ENCODE assay signal across 14 mouse cellular contexts in the genomic region with DNA sequence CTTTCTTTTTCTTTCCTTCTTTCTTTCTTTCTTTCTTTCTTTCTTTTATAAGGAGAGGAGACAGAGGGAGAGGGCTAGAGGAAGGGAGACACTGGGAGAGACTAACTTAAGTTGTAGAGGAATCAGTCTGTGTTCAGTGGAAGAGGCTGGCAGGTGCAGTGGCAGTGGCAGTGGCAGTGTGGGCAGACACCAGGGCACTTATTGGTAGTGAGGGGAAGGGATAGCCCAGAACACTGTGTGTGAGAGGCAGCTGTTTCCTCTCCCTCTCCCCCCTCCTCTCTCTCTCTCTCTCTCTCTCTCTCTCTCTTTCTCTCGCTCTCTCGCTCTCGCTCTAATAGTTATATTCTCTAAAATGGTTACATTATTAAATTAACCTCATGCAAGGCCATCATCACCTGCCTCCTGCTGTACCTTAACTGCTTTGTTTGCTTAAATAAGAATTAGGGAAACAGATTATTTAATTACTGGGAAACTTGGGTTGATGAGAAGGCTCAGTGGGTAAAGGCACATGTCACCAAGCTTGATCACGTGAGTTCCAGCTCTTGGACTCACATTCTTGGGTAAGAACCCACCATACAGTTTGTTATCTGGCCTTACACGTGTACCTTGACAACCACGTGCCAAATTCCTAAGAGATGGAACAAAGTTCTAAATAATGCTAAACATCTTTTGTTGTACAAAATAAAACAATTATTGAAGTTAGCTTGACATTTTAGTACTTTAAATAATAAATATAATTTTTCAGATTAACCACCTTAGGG. TPM values are rescaled to one million over a fixed set of nuclear protein-coding genes. Genes with fewer than 3 reads are reported as not detected.
DNase-seq lines count a peak whose midpoint lies in the region; ATAC-seq and TF ChIP-seq lines count a peak whose summit lies in the region.
"Had no signal": no experiment of that assay in that cellular context is flagged by ENCODE, and none has a peak within 500 bp of the region (broad histone marks: within the 10 kb centered on the region; RNA-seq: fewer than 3 reads in every experiment).

No protein-coding gene starts in this region.

- H3K9me3 ChIP-seq in heart, embryonic 15.5 days (replicated peaks) = no peaks in the 10 kb centered on the region
- H3K9me3 ChIP-seq in kidney, embryonic 16.5 days (ENCODE audit: low read length) = no peaks in the 10 kb centered on the region
- H3K9me3 ChIP-seq: midbrain, embryonic 10.5 days had no signal

- peaks cover 67% of the 10 kb centered on the region for H3K79me2 ChIP-seq in myocyte (ENCODE audit: control insufficient read depth, insufficient read depth)

- TF ChIP-seq CTCF in bone marrow, adult 2 months (IDR thresholded peaks at IDR 0.05; ENCODE audit: control insufficient read depth, insufficient read depth, low read length) = no peak

- H3K4me1 ChIP-seq in heart, embryonic 15.5 days (replicated peaks) = peaks cover 26% of the 10 kb centered on the region
- peaks cover 7% of the 10 kb centered on the region for H3K4me1 ChIP-seq in bone marrow, adult 2 months (ENCODE audit: control insufficient read depth, insufficient read depth, low read length)
- H3K4me1 ChIP-seq in kidney, embryonic 16.5 days (ENCODE audit: insufficient read depth, low read length) = peaks cover 8% of the 10 kb centered on the region

- H3K4me2 ChIP-seq in heart, embryonic 15.5 days = 0 out of 2 replicates have a peak overlapping the region, but pooled peaks have one; percentile 10
- H3K4me2 ChIP-seq in myocyte (ENCODE audit: low read depth) = peak overlapping the region; percentile 35
- H3K4me2 ChIP-seq in kidney, embryonic 16.5 days (replicated peaks; ENCODE audit: low read depth, low read length) = no peak overlapping the region
- H3K4me2 ChIP-seq: lung, embryonic 14.5 days had no signal

- no peak overlapping the region for H3K27ac ChIP-seq in heart, embryonic 15.5 days
- H3K27ac ChIP-seq in bone marrow, adult 2 months (ENCODE audit: control insufficient read depth, insufficient read depth, low read depth, low read length, poor library complexity) = peak overlapping the region; percentile 71
- H3K27ac ChIP-seq in kidney, embryonic 16.5 days (ENCODE audit: low read length) = no peak overlapping the region
- H3K27ac ChIP-seq: forebrain, embryonic 10.5 days; midbrain, embryonic 10.5 days had no signal

- H3ac ChIP-seq in myocyte (ENCODE audit: control insufficient read depth, insufficient read length) = no peak overlapping the region

- no peak for ATAC-seq in heart, embryonic 15.5 days (replicated peaks; ENCODE audit: insufficient number of reproducible peaks, insufficient read depth, low FRiP score, low read depth)
- ATAC-seq in kidney, embryonic 16.5 days (ENCODE audit: low FRiP score, low TSS enrichment) = no peak
- ATAC-seq: intestine, postnatal 0 days had no signal

- WGBS in heart, embryonic 15.5 days = 63% methylated on average over 6 of the region's 6 CpGs
- WGBS in bone marrow, adult 2 months = 11% methylated on average over 6 of the region's 6 CpGs
- 90% methylated on average over 6 of the region's 6 CpGs for WGBS in kidney, embryonic 16.5 days

- H3K36me3 ChIP-seq in heart, embryonic 15.5 days = no peaks in the 10 kb centered on the region
- no peaks in the 10 kb centered on the region for H3K36me3 ChIP-seq in myocyte (ENCODE audit: control insufficient read depth, insufficient read depth)
- no peaks in the 10 kb centered on the region for H3K36me3 ChIP-seq in kidney, embryonic 16.5 days (ENCODE audit: insufficient read depth, low read length)

- DNase-seq in heart, postnatal 4 days = no peak
- DNase-seq in A20 (ENCODE audit: low read depth, low spot score) = peak; percentile 75
- no peak for DNase-seq in right cerebral cortex, postnatal 25 days
- no peak for DNase-seq in cerebellum, adult 11 months
- DNase-seq: cerebellum, postnatal 25 days; kidney, postnatal 25 days; lung, embryonic 14.5 days had no signal

- H3K4me3 ChIP-seq in heart, embryonic 15.5 days = no peak overlapping the region
- peak overlapping the region; percentile 79 for H3K4me3 ChIP-seq in bone marrow, adult 2 months (replicated peaks; ENCODE audit: control insufficient read depth, low read depth, low read length)
- H3K4me3 ChIP-seq in myocyte = no peak overlapping the region
- no peak overlapping the region for H3K4me3 ChIP-seq in kidney, embryonic 16.5 days (ENCODE audit: low read length)
- H3K4me3 ChIP-seq: forebrain, embryonic 10.5 days; midbrain, embryonic 10.5 days had no signal

- H3K9ac ChIP-seq in heart, embryonic 15.5 days = no peak overlapping the region
- H3K9ac ChIP-seq in kidney, embryonic 16.5 days (replicated peaks; ENCODE audit: low read length) = no peak overlapping the region
- H3K9ac ChIP-seq: lung, embryonic 14.5 days had no signal

- TF ChIP-seq POLR2A in bone marrow, adult 2 months (IDR thresholded peaks at IDR 0.05; ENCODE audit: borderline replicate concordance, control insufficient read depth, low read depth, low read length) = no peak
- no peak for TF ChIP-seq POLR2A in myocyte (IDR thresholded peaks at IDR 0.05; ENCODE audit: insufficient read length, low read depth)

- H3K27me3 ChIP-seq in heart, embryonic 15.5 days = no peaks in the 10 kb centered on the region
- no peaks in the 10 kb centered on the region for H3K27me3 ChIP-seq in myocyte (ENCODE audit: control insufficient read depth, insufficient read depth, insufficient read length)
- no peaks in the 10 kb centered on the region for H3K27me3 ChIP-seq in kidney, embryonic 16.5 days (ENCODE audit: insufficient read depth, low read length)

TF ChIP-seq in myocyte, 11 proteins besides CTCF, POLR2A, EP300 and RAD21:
- TF ChIP-seq TCF3 (IDR thresholded peaks at IDR 0.05; ENCODE audit: insufficient read length, low read depth) = no peak
- TF ChIP-seq MYOG (IDR thresholded peaks at IDR 0.05; ENCODE audit: control insufficient read depth in 1 of 3, insufficient read depth in 1 of 3, insufficient read length in 2 of 3, low read depth in 2 of 3) = peak; percentile 2 to 65 (median 7)
- no peak for TF ChIP-seq REST (IDR thresholded peaks at IDR 0.05; ENCODE audit: insufficient read depth, insufficient read length)
- peak; percentile 5 for TF ChIP-seq USF1 (IDR thresholded peaks at IDR 0.05; ENCODE audit: low read depth)
- no peak for TF ChIP-seq CEBPB (IDR thresholded peaks at IDR 0.05; ENCODE audit: insufficient read depth, poor library complexity, severe bottlenecking)
- TF ChIP-seq TCF12 (IDR thresholded peaks at IDR 0.05; ENCODE audit: insufficient read depth, poor library complexity, severe bottlenecking) = no peak
- TF ChIP-seq MYOD1 (IDR thresholded peaks at IDR 0.05; ENCODE audit: control insufficient read depth in 1 of 3, insufficient read length in 2 of 3, low read depth in 2 of 3) = peak in 2 of 3 experiments; percentile 26 to 83
- TF ChIP-seq POLR2AphosphoS2 (IDR thresholded peaks at IDR 0.05; ENCODE audit: insufficient read length, low read depth) = no peak
- TF ChIP-seq MAX (IDR thresholded peaks at IDR 0.05; ENCODE audit: low read depth) = no peak
- TF ChIP-seq E2F4 (IDR thresholded peaks at IDR 0.05; ENCODE audit: insufficient read depth) = no peak
- no peak for TF ChIP-seq SRF (IDR thresholded peaks at IDR 0.05; ENCODE audit: control insufficient read depth, insufficient read length, low read depth)
TF ChIP-seq in myocyte: peak in this region for 3.

RNA-seq across cellular contexts. Expression of gene Prr3, which starts 18.7 kb away (rescaled TPM):
- 13.7 and 20.4 TPM in 2 replicates for polyA plus RNA-seq in heart, embryonic 15.5 days (2015; fragmentation: Nextera tagmentation; extraction: Ambion mirVana)
- 10 to 100 TPM; 12.9 TPM for total RNA-seq in heart, postnatal 4 days (2021)
- polyA plus RNA-seq in bone marrow, adult 2 months (2011; ENCODE audit: insufficient read depth, insufficient read length, low replicate concordance, missing spikeins) = 23.0 and 34.5 TPM in 2 replicates
- polyA plus RNA-seq in myocyte (2012; fragmentation: generic; extraction: Trizol) = 14.1 TPM
- polyA plus RNA-seq in kidney, embryonic 16.5 days (2015; fragmentation: Nextera tagmentation; extraction: Ambion mirVana) = 46.6 and 47.9 TPM in 2 replicates

RNA-seq across cellular contexts. Expression of gene Gnl1, which starts 19.1 kb away (rescaled TPM):
- polyA plus RNA-seq in heart, embryonic 15.5 days (2015; fragmentation: Nextera tagmentation; extraction: Ambion mirVana) = 31.4 and 37.8 TPM in 2 replicates
- total RNA-seq in heart, postnatal 4 days (2021) = 10 to 100 TPM; 38.4 to 38.6 TPM
- 28.0 and 29.9 TPM in 2 replicates for polyA plus RNA-seq in bone marrow, adult 2 months (2011; ENCODE audit: insufficient read depth, insufficient read length, low replicate concordance, missing spikeins)
- polyA plus RNA-seq in myocyte (2012; fragmentation: generic; extraction: Trizol) = 64.1 TPM
- polyA plus RNA-seq in kidney, embryonic 16.5 days (2015; fragmentation: Nextera tagmentation; extraction: Ambion mirVana) = 55.7 and 57.8 TPM in 2 replicates

RNA-seq across cellular contexts. Expression of gene H2-T24, which starts 21.6 kb away (rescaled TPM):
- polyA plus RNA-seq in heart, embryonic 15.5 days (2015; fragmentation: Nextera tagmentation; extraction: Ambion mirVana) = 1.3 and 2.7 TPM in 2 replicates
- 1 to 10 TPM; 1.1 to 1.6 TPM for total RNA-seq in heart, postnatal 4 days (2021)
- polyA plus RNA-seq in bone marrow, adult 2 months (2011; ENCODE audit: insufficient read depth, insufficient read length, low replicate concordance, missing spikeins) = 48.0 and 67.4 TPM in 2 replicates
- 0.47 TPM for polyA plus RNA-seq in myocyte (2012; fragmentation: generic; extraction: Trizol)
- 2.2 and 3.1 TPM in 2 replicates for polyA plus RNA-seq in kidney, embryonic 16.5 days (2015; fragmentation: Nextera tagmentation; extraction: Ambion mirVana)

RNA-seq across cellular contexts. Expression of gene Abcf1, which starts 29.2 kb away (rescaled TPM):
- polyA plus RNA-seq in heart, embryonic 15.5 days (2015; fragmentation: Nextera tagmentation; extraction: Ambion mirVana) = 57.8 and 71.3 TPM in 2 replicates
- 10 to 100 TPM; 71.0 to 73.9 TPM for total RNA-seq in heart, postnatal 4 days (2021)
- 77.2 and 120 TPM in 2 replicates for polyA plus RNA-seq in bone marrow, adult 2 months (2011; ENCODE audit: insufficient read depth, insufficient read length, low replicate concordance, missing spikeins)
- 90.1 TPM for polyA plus RNA-seq in myocyte (2012; fragmentation: generic; extraction: Trizol)
- 80.7 and 95.8 TPM in 2 replicates for polyA plus RNA-seq in kidney, embryonic 16.5 days (2015; fragmentation: Nextera tagmentation; extraction: Ambion mirVana)

RNA-seq across cellular contexts. Expression of gene H2-T23, which starts 33.9 kb away (rescaled TPM):
- polyA plus RNA-seq in heart, embryonic 15.5 days (2015; fragmentation: Nextera tagmentation; extraction: Ambion mirVana) = 4.7 and 11.6 TPM in 2 replicates
- 1 to 10 TPM; 7.7 to 9.5 TPM for total RNA-seq in heart, postnatal 4 days (2021)
- 60.1 and 94.6 TPM in 2 replicates for polyA plus RNA-seq in bone marrow, adult 2 months (2011; ENCODE audit: insufficient read depth, insufficient read length, low replicate concordance, missing spikeins)
- 13.6 TPM for polyA plus RNA-seq in myocyte (2012; fragmentation: generic; extraction: Trizol)
- polyA plus RNA-seq in kidney, embryonic 16.5 days (2015; fragmentation: Nextera tagmentation; extraction: Ambion mirVana) = 4.5 and 5.9 TPM in 2 replicates

Comparison
In these comparisons a context has a peak if more than half of its experiments do, and no peak if none do; other contexts are left out.
1. RNA of gene H2-T24, which starts 21.6 kb away (polyA plus RNA-seq): 48.0 to 67.4 TPM in bone marrow, adult 2 months; 2.2 to 3.1 TPM in kidney, embryonic 16.5 days, 1.3 to 2.7 TPM in heart, embryonic 15.5 days and 0.47 TPM in myocyte (single experiment); every median in the first group is over 10 times any median in the second.